Mouse (Mus musculus) adrenal gland, adult 18-20 months (tissue): ENCODE measurements around the gene Krtap26-1. TPM values are rescaled to one million over a fixed set of nuclear protein-coding genes. Genes with fewer than 3 reads are reported as not detected.

Experiments used
- total RNA-seq, 2 experiments: library from RNA; stranded (reverse); gene quantifications; 1 replicate in 1 of 2; 2 replicates in 1 of 2; pipeline ENCODE4 v1.2.3; 2021

Krtap26-1 gene
- total RNA-seq, 2 experiments from 2014 or later, result not detected

Other genes with a start within 250 kb of the Krtap26-1 start
- not detected for gene Cldn17, start 140.8 kb downstream of the Krtap26-1 start, total RNA-seq
- not detected for gene Cldn8, start 84.6 kb downstream of the Krtap26-1 start, total RNA-seq
- not detected for gene Krtap24-1, start 35.5 kb downstream of the Krtap26-1 start, total RNA-seq
- not detected for gene 2310079G19Rik, start 20.1 kb downstream of the Krtap26-1 start, total RNA-seq
- not detected for gene Krtap27-1, start 23.9 kb upstream of the Krtap26-1 start, total RNA-seq
- gene 2310061N02Rik, start 60.2 kb upstream of the Krtap26-1 start, total RNA-seq, result not detected
- not detected for gene Krtap13-1, start 81.1 kb upstream of the Krtap26-1 start, total RNA-seq
- gene Krtap13, start 103.8 kb upstream of the Krtap26-1 start, total RNA-seq, result not detected
- gene 2310034C09Rik, start 111.1 kb upstream of the Krtap26-1 start, total RNA-seq, result not detected
- gene 2310057N15Rik, start 126.4 kb upstream of the Krtap26-1 start, total RNA-seq, result not detected
- gene Gm5965, start 130.1 kb upstream of the Krtap26-1 start, total RNA-seq, result not detected
- not detected for gene Gm20741, start 164.4 kb upstream of the Krtap26-1 start, total RNA-seq
- gene Krtap15, start 172.4 kb upstream of the Krtap26-1 start, total RNA-seq, result not detected
- gene Krtap14, start 178.3 kb upstream of the Krtap26-1 start, total RNA-seq, result not detected
- not detected for gene Krtap19-1, start 221.6 kb upstream of the Krtap26-1 start, total RNA-seq
- gene Krtap19-2, start 226.5 kb upstream of the Krtap26-1 start, total RNA-seq, result not detected
- not detected for gene Krtap19-3, start 230.2 kb upstream of the Krtap26-1 start, total RNA-seq
- gene Krtap19-4, start 237.3 kb upstream of the Krtap26-1 start, total RNA-seq, result not detected
- gene Krtap19-5, start 248.7 kb upstream of the Krtap26-1 start, total RNA-seq, result not detected